Mouse (Mus musculus): ENCODE measurements around the gene Fmo9. TPM values are rescaled to one million over a fixed set of nuclear protein-coding genes. Genes with fewer than 3 reads are reported as not detected.
A peak's percentile ranks its signal among the peaks of the same experiment; 100 is the strongest.

Fmo9 gene
- total and polyA plus RNA-seq, 3 experiments = not detected

- TF ChIP-seq RCOR1 (conservative IDR thresholded peaks at IDR 0.05; ENCODE audit: low read depth, low read length) (no peak), BHLHE40 (IDR thresholded peaks at IDR 0.05; ENCODE audit: low read depth, low read length) (peak; percentile 92), SIN3A (IDR thresholded peaks at IDR 0.05; ENCODE audit: low read length) (peak; percentile 73; the same call in 1 of the 2 replicates), JUND (conservative IDR thresholded peaks at IDR 0.05; ENCODE audit: low read depth, low read length) (peak; percentile 72), IRF4 (IDR thresholded peaks at IDR 0.05; ENCODE audit: low read depth, low read length) (peak; percentile 88), GABPA (IDR thresholded peaks at IDR 0.05; ENCODE audit: insufficient replicate concordance, low read depth, low read length) (no peak), MAX (IDR thresholded peaks at IDR 0.05; ENCODE audit: low read length) (peak; percentile 82), UBTF (IDR thresholded peaks at IDR 0.05; ENCODE audit: low read depth, low read length) (no peak), ZMIZ1 (IDR thresholded peaks at IDR 0.05; ENCODE audit: low read depth, low read length) (no peak), USF2 (conservative IDR thresholded peaks at IDR 0.05; ENCODE audit: low read depth, low read length) (no peak), NELFE (IDR thresholded peaks at IDR 0.05; ENCODE audit: low read depth, low read length) (no peak)
Measured at GRCm38 (mm10) chr1:166730886-166731285, 49.2 kb upstream of the Fmo9 start (continued).

GRCm38 (mm10) chr1:166730215-166730614 lies 48.6 kb upstream of the Fmo9 start:
- peak; percentile 31; the same call in 1 of the 2 replicates for TF ChIP-seq EP300 (IDR thresholded peaks at IDR 0.05; ENCODE audit: low read length)
- no peak for TF ChIP-seq MYC (IDR thresholded peaks at IDR 0.05; ENCODE audit: low read depth, low read length)
- no peak for TF ChIP-seq KAT2A (IDR thresholded peaks at IDR 0.05; ENCODE audit: insufficient replicate concordance, low read length)
- TF ChIP-seq IRF4 (IDR thresholded peaks at IDR 0.05; ENCODE audit: low read depth, low read length) = peak; percentile 61
- TF ChIP-seq PAX5 (IDR thresholded peaks at IDR 0.05; ENCODE audit: low read length) = no peak
- no peak for TF ChIP-seq JUN (IDR thresholded peaks at IDR 0.05; ENCODE audit: insufficient read depth, low read depth, low read length)
- no peak for TF ChIP-seq E2F4 (IDR thresholded peaks at IDR 0.05; ENCODE audit: insufficient replicate concordance, low read depth, low read length)
- TF ChIP-seq MAX (IDR thresholded peaks at IDR 0.05; ENCODE audit: low read length) = no peak
- no peak overlapping the region for H3K9ac ChIP-seq (ENCODE audit: insufficient read depth, low read depth)
- in situ Hi-C loops (cut with MboI; ENCODE audit: low pct_ligation_motif_present, low pct_unique_long_range_greater_than_20kb, low sequenced_read_pairs) (loop anchor here (25.0 kb wide), 1 partner anchor 482 kb away; no protein-coding TSS in a partner anchor), dilution Hi-C loops (cut with MboI; ENCODE audit: extremely low pct_ligation_motif_present, extremely low pct_unique_long_range_greater_than_20kb, low sequenced_read_pairs) (no loop called here)
- H3K4me3 ChIP-seq (replicated peaks in 1 of 3; ENCODE audit: low read depth in 2 of 3, low read length in 2 of 3, poor library complexity in 1 of 3) = peak overlapping the region in 1 of 3 experiments; percentile 33
- no peaks in the 10 kb centered on the region for H3K9me3 ChIP-seq (replicated peaks; ENCODE audit: low read length)
- H3K36me3 ChIP-seq (replicated peaks in 1 of 2; ENCODE audit: control insufficient read depth in 1 of 2, insufficient read depth in 1 of 2, low read length in 1 of 2) = no peaks in the 10 kb centered on the region
- no peak overlapping the region for H3K4me2 ChIP-seq (ENCODE audit: insufficient read depth, low read depth, poor library complexity, severe bottlenecking)
- no peak overlapping the region for H3K27ac ChIP-seq (ENCODE audit: insufficient read depth, low read depth)
- peaks cover 9 to 45% of the 10 kb centered on the region in 2 experiments for H3K4me1 ChIP-seq (ENCODE audit: control insufficient read depth in 1 of 2, insufficient read depth in 2 of 2)
- DNase-seq (ENCODE audit: extremely low read depth) = peak; percentile 42
- no peaks in the 10 kb centered on the region for H3K27me3 ChIP-seq (replicated peaks)
- no peaks in the 10 kb centered on the region for H3K79me2 ChIP-seq (replicated peaks; ENCODE audit: control insufficient read depth, extremely low read depth, insufficient read depth, poor library complexity, severe bottlenecking)

GRCm38 (mm10) chr1:166710861-166711260 lies 29.2 kb upstream of the Fmo9 start:
- dilution Hi-C loops (cut with MboI; ENCODE audit: extremely low pct_ligation_motif_present, extremely low pct_unique_long_range_greater_than_20kb, low sequenced_read_pairs) = no loop called here
- in situ Hi-C loops (cut with MboI; ENCODE audit: low pct_ligation_motif_present, low pct_unique_long_range_greater_than_20kb, low sequenced_read_pairs) = no loop called here
- no peak overlapping the region for H3K9ac ChIP-seq (ENCODE audit: insufficient read depth, low read depth)
- TF ChIP-seq BHLHE40 (IDR thresholded peaks at IDR 0.05; ENCODE audit: low read depth, low read length) = 0 out of 2 replicates have a peak, but pooled peaks have one; percentile 38
- TF ChIP-seq ZNF384 (IDR thresholded peaks at IDR 0.05; ENCODE audit: low read depth, low read length) = no peak
- no peak for TF ChIP-seq MXI1 (IDR thresholded peaks at IDR 0.05; ENCODE audit: low read depth, low read length)
- TF ChIP-seq MYC (IDR thresholded peaks at IDR 0.05; ENCODE audit: low read depth, low read length) = no peak
- TF ChIP-seq MAZ (IDR thresholded peaks at IDR 0.05; ENCODE audit: low read depth, low read length) = no peak
- TF ChIP-seq MEF2A (IDR thresholded peaks at IDR 0.05; ENCODE audit: borderline replicate concordance, low read depth, low read length) = no peak
- TF ChIP-seq CHD2 (IDR thresholded peaks at IDR 0.05; ENCODE audit: low read length) = no peak
- peak in 1 of 2 experiments; percentile 30; a peak in 1 of 4 replicates for TF ChIP-seq CTCF (conservative IDR thresholded peaks at IDR 0.05 in 1 of 2, IDR thresholded peaks at IDR 0.05 in 1 of 2; ENCODE audit: low read depth in 2 of 2, low read length in 2 of 2)
- TF ChIP-seq EP300 (IDR thresholded peaks at IDR 0.05; ENCODE audit: low read length) = no peak; the same call in 1 of the 2 replicates
- no peak for TF ChIP-seq CHD1 (IDR thresholded peaks at IDR 0.05; ENCODE audit: low read depth, low read length)
- TF ChIP-seq POLR2A (IDR thresholded peaks at IDR 0.05; ENCODE audit: low read depth, low read length) = no peak
- no peak for TF ChIP-seq E2F4 (IDR thresholded peaks at IDR 0.05; ENCODE audit: insufficient replicate concordance, low read depth, low read length)
- no peak for TF ChIP-seq PAX5 (IDR thresholded peaks at IDR 0.05; ENCODE audit: low read length)
- TF ChIP-seq KAT2A (IDR thresholded peaks at IDR 0.05; ENCODE audit: insufficient replicate concordance, low read length) = no peak
- TF ChIP-seq SMC3 (IDR thresholded peaks at IDR 0.05; ENCODE audit: low read depth, low read length) = no peak; the same call in 1 of the 2 replicates
- TF ChIP-seq MAFK (IDR thresholded peaks at IDR 0.05; ENCODE audit: insufficient replicate concordance, low read length) = peak; percentile 75; the same call in 1 of the 2 replicates
- no peak for TF ChIP-seq UBTF (IDR thresholded peaks at IDR 0.05; ENCODE audit: low read depth, low read length)
- 0 out of 2 replicates have a peak, but pooled peaks have one; percentile 14 for TF ChIP-seq SIN3A (IDR thresholded peaks at IDR 0.05; ENCODE audit: low read length)
- no peak for TF ChIP-seq TCF12 (IDR thresholded peaks at IDR 0.05; ENCODE audit: low read depth, low read length)
- no peak for TF ChIP-seq TBP (conservative IDR thresholded peaks at IDR 0.05; ENCODE audit: low read depth, low read length)
- TF ChIP-seq JUN (IDR thresholded peaks at IDR 0.05; ENCODE audit: insufficient read depth, low read depth, low read length) = no peak

More at GRCm38 (mm10) chr1:166710861-166711260, 29.2 kb upstream of the Fmo9 start:
- peaks cover 4 to 16% of the 10 kb centered on the region in 2 experiments for H3K4me1 ChIP-seq (ENCODE audit: control insufficient read depth in 1 of 2, insufficient read depth in 2 of 2)
- DNase-seq (ENCODE audit: extremely low read depth) = peak; percentile 81
- H3K9me3 ChIP-seq (replicated peaks; ENCODE audit: low read length) = no peaks in the 10 kb centered on the region
- peak overlapping the region; percentile 6; the same call in 1 of the 2 replicates for H3K4me2 ChIP-seq (ENCODE audit: insufficient read depth, low read depth, poor library complexity, severe bottlenecking)
- H3K36me3 ChIP-seq (replicated peaks in 1 of 2; ENCODE audit: control insufficient read depth in 1 of 2, insufficient read depth in 1 of 2, low read length in 1 of 2) = no peaks in the 10 kb centered on the region
- no peak overlapping the region for H3K27ac ChIP-seq (ENCODE audit: insufficient read depth, low read depth)
- H3K79me2 ChIP-seq (replicated peaks; ENCODE audit: control insufficient read depth, extremely low read depth, insufficient read depth, poor library complexity, severe bottlenecking) = no peaks in the 10 kb centered on the region
- no peak overlapping the region for H3K4me3 ChIP-seq (replicated peaks in 1 of 3; ENCODE audit: low read depth in 2 of 3, low read length in 2 of 3, poor library complexity in 1 of 3)
- H3K27me3 ChIP-seq (replicated peaks) = no peaks in the 10 kb centered on the region
